Mouse (Mus musculus) gastrocnemius, postnatal 36 days (tissue): ENCODE results near the gene Arhgap29. TPM values are rescaled to one million over a fixed set of nuclear protein-coding genes. Genes with fewer than 3 reads are reported as not detected.
A peak's percentile ranks its signal among the peaks of the same experiment; 100 is the strongest.

Source experiments
- DNase-seq, 2 experiments: peaks; one replicate each; pipeline ENCODE4 v3.0.0; 2022
- intact Hi-C: fragments of 180-260 bp; cut with DNase I; formaldehyde crosslinking; loops from one replicate; pipeline ENCODE4 v1.15.1; 2025
- total RNA-seq, 2 experiments: library from RNA; stranded (reverse); gene quantifications; 2 replicates each; pipeline ENCODE4 v1.2.3; 2021

Arhgap29 gene
- total RNA-seq, 2 experiments from 2014 or later: 13.8 to 15.0 TPM

DNA sequence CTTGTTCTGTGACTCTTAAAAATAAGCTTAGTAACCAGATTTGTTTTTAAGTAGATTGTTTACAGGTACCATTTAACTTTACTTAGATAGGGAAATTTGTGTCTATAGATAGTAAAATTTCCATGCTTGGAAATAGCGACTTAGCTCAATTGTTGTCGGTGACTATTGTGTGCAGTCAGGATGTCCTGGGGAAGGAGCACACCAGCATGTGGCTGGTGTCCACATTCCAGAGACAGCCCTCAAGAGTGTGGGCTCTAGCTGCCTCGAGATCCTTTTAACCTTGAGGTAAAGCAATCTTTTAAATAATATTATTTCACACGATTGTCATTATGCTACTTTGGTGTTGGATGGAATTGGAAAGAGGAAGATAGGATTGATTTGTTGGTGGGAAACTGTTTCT lies 30.1 kb downstream of the Arhgap29 start:
- intact Hi-C loops: no loop called here
- DNase-seq: no peak

DNA sequence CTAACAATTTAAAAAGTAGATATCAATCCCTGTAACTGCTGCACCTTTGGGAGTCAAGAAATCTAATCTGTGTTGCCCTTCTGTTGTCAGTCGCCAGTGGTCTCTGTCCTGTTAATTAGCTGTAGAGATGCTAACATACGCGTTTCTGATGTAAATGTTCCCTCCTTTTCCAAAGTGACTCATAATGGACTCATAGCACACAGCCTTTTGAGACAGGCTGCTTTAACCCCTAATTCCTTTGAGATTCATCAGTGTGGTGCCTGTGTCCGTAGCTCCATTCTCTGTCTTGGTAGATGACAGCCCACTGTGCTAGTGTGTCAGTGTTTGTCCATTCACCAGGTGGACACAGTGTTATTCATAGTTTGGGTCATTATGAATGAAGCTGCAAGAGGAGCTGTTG lies 42.8 kb downstream of the Arhgap29 start:
- intact Hi-C loops: no loop called here
- DNase-seq: no peak

DNA sequence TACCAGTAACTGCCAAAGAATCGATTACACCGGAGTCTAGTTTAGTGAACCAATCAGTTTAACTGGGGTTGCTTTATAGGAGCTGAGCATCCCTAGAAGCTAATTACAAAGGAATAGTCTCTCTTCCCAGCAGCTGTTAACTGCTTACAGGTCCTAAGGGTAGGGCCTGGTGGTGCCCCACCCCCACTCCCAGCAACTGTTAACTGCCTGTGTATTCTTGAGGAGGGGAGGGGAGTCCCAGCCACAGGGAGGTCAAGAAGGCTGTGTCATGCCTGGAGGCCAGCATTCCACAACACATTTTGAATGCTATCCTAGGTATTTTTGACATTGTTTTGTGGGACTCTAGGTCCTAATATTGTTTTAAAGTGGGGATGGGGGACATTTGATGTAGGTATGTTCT lies 47.6 kb downstream of the Arhgap29 start:
- DNase-seq: no peak
- intact Hi-C loops: no loop called here

DNA sequence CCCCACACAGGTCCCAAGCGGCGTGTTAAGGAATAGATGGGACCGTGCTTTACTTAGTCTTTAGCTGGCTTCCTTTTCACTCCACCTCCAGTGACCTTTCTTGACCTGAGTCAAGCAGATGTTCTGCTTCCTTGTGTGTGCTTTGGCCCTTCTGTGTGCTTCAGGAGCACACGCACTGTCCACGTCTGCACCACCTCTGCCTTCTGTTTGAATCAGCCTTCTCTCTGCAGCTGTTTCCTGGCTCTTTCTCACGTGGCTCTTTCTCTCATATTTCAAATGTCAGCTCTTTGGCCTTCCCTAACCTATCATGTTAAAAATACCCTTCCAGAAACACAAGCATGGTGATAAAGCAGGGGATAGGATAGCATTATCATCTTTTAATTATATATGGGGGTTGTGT lies 49.2 kb downstream of the Arhgap29 start:
- no peak for DNase-seq
- intact Hi-C loops: no loop called here

DNA sequence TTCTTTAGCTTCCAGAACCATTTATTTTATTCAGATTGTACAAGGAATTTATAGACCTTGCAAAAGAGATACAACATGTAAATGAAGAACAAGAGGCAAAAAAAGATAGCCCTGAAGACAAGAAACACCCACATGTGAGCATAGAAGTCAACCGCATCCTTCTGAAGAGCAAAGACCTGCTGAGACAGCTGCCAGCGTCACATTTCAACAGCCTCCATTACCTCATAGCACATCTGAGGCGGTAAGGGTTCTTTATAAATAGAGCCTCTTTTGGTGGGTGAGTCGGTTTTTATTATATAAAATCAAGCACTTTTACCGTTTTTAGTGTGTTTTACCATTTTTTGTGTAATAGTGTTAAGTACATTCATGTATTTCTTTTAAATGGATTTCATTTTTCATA lies 57.5 kb downstream of the Arhgap29 start:
- DNase-seq: no peak
- intact Hi-C loops: no loop called here

DNA sequence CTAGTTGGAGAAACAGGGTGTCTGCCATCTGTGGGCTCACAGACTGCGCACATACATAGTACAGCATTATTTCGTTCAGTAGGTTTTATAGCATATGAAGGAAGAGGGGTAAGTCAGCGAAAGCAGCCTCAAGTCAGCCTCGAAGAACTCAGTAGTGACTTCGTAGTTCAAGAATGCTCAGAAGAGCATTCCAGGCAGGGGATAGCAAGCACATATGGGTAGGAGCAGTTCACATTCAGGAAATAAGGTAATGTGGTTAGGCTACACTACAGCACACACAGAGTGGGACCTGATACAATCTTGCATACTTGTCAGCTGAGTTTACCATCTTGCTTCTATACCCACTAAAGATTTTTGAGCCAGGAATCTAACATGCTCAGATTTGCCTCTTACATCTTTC lies 58.0 kb downstream of the Arhgap29 start:
- no peak for DNase-seq
- intact Hi-C loops: no loop called here

DNA sequence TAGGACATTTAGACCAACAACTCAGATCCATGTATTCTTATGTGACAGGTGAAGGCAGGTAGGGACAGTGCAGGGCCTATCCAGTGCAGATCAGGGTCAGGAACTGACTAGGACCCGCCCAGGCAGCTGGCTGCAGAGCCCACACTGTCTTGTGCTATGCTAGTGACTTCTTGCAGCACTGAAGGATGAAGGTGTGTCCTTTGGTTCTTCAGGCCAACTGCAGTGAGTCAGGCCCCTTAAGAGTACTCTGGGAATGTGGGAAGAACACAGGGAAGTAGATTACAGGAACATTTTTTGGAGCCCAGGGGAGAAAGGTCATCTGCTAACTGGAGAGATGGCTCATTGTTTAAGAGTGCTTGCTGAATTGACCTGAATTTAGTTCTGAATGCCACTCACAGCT lies 60.1 kb downstream of the Arhgap29 start:
- DNase-seq: no peak
- intact Hi-C loops: no loop called here

DNA sequence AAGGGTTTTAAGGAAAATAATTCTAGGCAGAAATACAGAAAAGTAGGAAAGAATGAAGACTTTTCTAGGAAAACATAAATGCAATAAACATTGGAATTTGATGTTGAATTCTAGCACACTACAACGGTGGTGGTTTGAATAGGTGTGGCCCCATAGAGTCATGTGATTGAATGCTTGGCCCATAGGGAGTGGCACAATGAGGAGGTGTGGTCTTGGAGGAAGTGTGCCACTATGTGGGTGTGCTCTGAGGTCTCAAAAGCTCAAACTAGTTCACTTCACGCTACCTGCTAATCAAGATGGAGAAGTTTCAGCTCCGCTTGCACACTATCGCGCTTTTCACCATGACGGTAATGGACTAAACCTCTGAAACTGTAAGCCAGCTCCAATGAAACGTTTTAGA lies 66.1 kb downstream of the Arhgap29 start:
- no peak for DNase-seq
- intact Hi-C loops: no loop called here

DNA sequence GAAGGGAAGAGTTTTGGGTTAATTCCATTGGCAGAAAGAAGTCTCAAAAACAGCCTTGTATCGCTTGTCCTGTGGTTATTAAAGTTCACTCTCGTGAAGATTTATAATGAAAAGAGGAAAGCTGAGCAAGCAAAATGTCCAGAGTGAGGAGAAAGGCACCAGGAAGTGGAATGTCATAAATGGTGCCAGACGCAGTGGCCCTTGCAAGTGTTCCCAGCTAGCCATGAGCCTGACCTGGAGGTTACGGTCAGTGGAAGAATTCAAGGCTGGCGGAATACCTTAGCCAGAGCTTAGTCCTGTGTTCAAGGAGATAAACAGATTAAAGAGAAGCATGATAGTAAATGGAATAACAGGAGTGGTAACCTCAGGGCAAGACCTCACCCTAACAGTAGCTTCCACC lies 66.8 kb downstream of the Arhgap29 start:
- intact Hi-C loops: no loop called here
- DNase-seq: no peak

DNA sequence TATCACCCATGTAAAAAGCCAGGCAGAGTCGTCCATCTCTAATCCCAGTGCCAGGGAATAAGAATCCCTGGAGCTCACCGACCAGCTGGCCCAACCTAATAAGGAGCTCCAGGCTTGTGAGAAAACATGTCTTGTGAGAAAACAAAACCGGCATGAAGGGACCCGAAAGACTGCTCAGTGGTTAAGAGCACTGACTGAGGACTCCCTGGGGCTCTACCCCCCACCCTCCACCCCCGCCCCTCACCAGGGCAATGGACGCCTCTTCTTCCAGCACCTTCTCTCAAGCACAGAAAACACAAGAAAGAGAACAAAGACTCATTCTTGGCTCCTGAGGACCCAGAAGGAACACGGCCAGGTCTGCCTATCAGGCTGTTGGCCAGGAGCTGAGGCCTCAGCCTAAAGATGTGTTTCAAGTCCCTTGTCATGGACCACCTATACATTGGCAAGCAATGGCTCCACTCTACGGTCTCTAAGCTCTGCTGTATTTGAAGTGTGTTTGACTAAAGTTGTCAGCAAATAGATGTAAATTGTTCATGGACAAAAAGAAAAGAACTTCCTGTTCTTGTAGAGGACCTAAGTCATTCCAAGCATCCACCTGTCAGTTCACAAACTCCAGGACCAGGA lies 68.8 kb downstream of the Arhgap29 start:
- intact Hi-C loops: no loop called here
- DNase-seq: no peak

DNA sequence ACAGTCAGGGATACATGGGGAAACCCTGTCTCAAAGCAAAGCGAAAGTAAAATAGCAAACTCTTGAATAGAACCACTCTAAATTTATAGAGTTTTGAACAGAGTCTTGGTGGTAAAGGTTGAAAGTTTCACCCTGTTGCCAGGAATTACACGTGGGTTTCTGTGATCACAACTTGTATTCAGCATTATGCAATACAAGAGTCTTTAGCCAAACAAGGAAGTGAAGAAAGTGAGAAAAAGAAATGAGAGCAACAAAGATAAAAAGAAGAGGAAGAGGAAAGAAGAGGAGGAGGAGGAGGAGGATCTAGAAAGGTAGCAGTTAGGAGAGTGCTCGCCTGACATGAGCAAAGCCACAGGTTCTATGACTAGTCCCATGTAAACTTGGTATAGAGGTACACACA lies 70.0 kb downstream of the Arhgap29 start:
- DNase-seq: no peak

DNA sequence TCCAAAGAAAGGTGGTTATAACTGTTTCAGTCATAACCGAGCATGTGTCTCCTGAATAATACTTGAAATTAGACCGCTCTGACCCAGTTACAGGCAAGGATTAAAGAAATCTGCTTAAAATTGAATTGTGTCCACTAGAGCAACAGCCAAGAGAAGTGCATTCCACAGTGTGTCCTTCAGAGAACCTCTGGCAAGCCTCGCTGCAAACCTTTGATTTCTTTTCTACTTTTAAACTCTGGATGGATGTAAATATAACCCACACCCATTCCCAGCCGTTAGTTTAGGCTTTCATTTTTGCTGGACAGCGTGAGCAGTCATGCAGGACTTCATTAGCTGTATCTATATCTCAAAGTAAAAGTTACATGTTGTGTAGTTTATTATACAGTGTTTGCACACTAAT lies 74.3 kb downstream of the Arhgap29 start:
- no peak for DNase-seq
- intact Hi-C loops: no loop called here

More for the DNA sequence above, 70.0 kb downstream of the Arhgap29 start:
- intact Hi-C loops: no loop called here

DNA sequence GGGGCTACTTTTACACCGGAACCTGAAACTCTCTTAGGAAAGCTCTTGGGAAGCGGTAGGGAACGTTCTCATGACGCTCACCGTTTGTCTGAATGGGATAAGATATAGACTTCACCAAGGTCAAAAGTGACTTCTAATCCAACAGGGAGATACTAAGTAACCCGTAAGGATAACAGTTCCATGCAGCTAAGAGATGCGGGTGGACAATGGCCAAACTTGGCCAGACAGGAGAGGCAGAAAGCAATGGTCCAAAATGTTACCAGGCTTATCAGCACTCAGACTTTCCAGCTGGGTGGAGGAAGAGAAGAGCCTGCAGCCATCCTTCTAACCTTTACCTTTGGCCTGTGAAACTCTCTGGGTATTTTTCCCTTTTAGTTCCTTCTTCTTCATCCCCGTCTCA lies 75.4 kb downstream of the Arhgap29 start:
- no peak for DNase-seq
- intact Hi-C loops: no loop called here

DNA sequence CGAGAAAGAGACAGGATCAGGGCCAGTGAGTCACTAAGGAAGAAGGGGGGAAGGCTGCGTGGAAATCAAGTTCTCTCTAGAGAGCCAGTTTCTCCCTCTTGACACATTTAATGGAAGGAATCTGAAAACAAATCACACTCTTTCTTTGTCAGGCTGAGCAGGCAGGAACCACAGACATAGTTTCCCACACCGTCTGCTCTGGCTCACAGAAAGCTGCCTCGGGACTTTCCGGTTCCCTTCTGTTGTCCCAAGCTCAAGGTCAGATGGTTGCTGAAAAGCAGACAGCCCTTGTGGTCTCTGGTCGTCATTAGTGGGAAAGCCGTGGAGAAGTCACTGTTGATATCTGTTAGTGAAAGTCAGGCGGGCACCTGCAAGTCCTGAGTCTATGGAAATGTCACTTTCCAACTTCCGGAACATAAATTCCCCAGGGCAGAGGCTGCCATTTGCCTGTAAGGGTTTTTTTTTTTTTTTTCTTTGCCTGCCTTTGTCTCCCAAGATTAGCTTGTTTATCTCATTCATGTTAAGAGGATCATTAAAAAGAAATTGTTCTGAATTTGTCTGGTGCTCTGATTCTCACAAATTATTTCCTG lies 81.0 kb downstream of the Arhgap29 start:
- no peak for DNase-seq
- intact Hi-C loops: no loop called here

DNA sequence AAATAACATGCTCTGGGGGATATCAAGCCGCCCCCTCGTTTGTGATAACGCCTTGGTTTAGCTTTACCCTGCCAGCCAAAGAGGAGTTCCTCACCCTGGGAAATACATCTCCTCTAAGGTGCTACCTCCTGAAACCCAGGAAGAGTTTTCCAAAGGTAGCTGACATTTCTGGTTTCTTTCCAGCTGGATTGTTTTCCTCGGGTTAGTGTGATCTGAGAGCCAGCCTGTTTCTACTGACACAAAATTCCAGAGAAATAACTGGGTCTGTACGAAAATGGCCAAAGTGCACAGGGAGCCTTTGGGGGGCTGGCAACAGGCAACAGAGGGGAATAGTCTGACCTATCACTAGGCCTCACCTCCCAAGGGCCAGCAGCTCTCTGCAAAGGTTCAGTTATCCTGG lies 81.9 kb downstream of the Arhgap29 start:
- intact Hi-C loops: no loop called here
- no peak for DNase-seq

DNA sequence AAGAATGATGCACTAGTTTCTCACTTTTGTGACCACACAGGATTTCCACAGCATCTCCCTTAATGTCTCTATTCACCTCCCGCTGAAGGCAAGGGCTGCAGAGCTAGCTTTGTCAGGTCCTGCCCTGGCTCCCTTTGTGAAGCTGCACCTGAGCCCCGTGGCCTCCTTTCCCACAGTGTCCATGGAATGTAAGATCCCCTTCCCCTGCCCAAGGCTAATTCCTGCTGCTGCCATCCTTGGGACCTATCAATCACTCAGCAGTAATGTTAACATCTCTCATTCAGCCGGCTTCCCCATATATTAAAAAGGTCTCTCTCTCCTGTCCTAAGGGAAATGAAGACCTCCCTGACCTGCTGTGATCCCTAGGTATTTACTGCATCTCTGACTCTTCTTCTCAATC lies 82.8 kb downstream of the Arhgap29 start:
- intact Hi-C loops: loop anchor here (5.0 kb wide), 1 partner anchor 62 kb away; no protein-coding TSS in a partner anchor
- DNase-seq: no peak

DNA sequence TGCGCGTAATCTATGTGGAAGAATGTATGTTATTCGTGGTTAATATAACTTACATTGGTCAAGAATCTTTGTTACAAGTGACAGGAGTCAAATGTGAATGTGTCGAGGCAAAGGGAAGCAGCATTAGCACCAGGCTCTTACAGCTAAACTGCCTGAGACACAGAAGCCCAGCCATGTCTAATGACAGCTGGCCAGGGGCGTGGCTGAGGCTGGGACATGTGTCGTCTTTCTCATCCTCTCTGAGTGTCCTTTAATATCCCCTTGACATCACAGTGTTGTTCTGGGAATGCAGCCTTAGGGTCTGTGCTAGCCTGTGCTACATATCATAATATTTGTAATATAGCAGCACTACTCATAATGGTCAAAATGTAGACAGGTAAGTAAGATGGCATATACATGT lies 88.2 kb downstream of the Arhgap29 start:
- intact Hi-C loops: no loop called here
- no peak for DNase-seq

DNA sequence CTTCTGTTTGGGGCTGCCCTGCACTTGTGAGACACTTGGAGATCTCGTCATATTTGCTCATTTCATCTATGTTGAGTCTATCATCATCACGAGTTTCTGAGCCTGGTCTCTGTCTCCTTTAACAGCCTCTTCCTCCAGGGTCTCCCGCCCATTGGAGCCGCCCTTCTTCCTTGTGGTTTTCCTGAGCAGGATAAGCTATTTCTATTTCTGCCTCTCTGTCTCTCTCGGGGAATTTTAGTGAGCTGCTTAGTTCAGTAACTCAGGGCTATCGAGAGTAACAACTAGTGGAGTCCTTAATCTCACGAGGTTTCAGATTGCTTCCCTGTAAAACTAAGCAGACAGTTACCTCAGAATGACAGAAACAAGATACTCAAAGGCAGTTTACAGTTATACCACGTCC lies 90.8 kb downstream of the Arhgap29 start:
- intact Hi-C loops: no loop called here

DNA sequence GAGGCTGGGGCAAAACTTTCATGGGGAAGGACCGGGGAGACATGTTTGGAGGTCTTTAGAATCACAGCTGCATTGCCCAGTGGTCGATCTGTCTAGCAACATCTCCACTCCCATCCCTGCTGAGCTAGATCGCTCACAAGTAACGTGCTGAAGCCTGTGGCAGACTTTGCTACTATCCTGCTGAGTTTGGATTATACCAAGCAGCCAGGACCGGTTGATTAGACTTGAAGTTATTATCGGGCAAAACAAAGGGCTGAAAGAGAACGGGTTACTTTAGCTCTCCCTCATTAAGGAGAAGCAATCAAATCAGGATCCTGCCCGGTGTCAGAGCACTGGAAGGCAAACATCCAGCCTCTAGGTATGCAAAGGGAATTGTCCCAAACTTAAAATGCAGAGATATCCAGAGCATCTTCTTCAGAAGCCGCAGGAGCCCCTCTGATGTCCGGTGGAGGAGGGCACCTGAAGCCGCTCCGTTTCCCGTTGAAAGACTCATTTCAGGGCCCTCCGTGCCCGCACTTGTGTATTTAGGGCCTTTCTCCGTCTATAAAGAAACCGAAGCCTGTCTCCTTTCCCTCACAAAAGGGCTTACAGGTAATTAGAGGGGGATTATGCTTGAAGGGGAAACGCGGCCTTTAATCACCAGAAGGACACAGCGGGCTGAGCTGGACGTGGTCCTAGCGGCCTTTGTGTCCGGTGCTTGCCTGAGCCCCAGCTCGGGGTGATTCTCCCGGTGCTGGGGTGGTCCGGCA lies 91.6 kb downstream of the Arhgap29 start, which contains the start of gene Abca4:
Gene Abca4, plus strand, starts transcription at position 645 of the 749 bp plus-strand sequence.
- DNase-seq: no peak
- intact Hi-C loops: no loop called here

More for the DNA sequence above, 90.8 kb downstream of the Arhgap29 start:
- DNase-seq: no peak

DNA sequence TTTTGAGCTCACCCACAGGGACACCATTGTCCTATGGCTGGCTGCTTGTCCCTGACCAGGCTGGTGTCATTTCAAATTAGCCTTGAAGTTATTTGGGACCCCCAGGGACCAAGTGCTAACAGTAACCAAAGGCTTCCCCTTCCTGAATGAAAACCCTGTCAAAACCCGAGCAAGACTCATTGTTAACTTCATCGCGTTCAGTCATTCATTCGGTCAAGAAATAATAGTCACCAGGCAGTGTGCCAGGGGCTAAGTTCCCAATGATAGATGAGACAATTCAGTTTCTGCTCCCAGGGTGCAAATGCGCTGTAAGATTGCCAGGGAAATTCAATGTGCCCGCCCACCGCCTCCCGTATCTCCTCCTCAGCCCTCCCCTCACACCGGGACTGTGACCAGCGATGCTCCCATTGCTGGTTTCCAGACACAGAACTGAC lies 93.9 kb downstream of the Arhgap29 start:
- intact Hi-C loops: no loop called here
- peak; percentile 47 to 49 for DNase-seq

DNA sequence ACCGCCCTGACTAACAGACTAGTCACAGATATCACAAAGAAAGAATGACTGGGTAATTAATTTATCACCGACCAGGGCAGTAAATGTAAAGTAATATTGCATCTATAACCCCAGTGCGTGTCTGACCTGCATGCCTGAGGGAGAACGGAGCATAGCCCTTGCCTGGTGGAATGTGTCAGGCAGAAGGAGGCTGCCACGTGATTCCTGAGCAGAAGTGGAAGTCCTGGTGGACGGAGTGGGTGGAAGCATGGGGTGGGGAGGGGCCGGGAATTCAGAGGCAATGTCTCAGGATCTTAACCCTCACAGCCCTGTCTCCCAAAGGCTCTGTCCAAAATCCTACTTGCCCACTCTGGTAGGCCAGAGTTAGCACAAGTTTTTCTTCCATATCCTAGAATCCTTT lies 95.1 kb downstream of the Arhgap29 start:
- no peak for DNase-seq
- intact Hi-C loops: no loop called here
